Mouse (Mus musculus): ENCODE results near the gene Slc30a1. TPM values are rescaled to one million over a fixed set of nuclear protein-coding genes. Genes with fewer than 3 reads are reported as not detected.

The Slc30a1 gene
- polyA plus RNA-seq (2015; fragmentation: Nextera tagmentation; extraction: Ambion mirVana) = 4.5 and 5.5 TPM in 2 replicates

- H3K9me3 ChIP-seq = no peaks in the 10 kb centered on the region
- under 1% methylated on average over 103 of the region's 104 CpGs for WGBS
- H3K4me1 ChIP-seq (replicated peaks) = peaks cover 30% of the 10 kb centered on the region
- peak within 1 kb of the TSS; percentile 69 for H3K4me3 ChIP-seq (replicated peaks)
- peak within 1 kb of the TSS; percentile 95 for H3K4me2 ChIP-seq (replicated peaks)
- no peaks in the 10 kb centered on the region for H3K27me3 ChIP-seq (replicated peaks)
- peak within 1 kb of the TSS; percentile 74 for H3K9ac ChIP-seq
- ATAC-seq = peak; percentile 97
- peaks cover 7% of the 10 kb centered on the region; the same call in 1 of the 2 replicates for H3K36me3 ChIP-seq
- H3K27ac ChIP-seq = peak within 1 kb of the TSS; percentile 89
Observed at GRCm38 (mm10) chr1:191906571-191907430, at the start of gene Slc30a1. TSS of gene Slc30a1 (plus strand) at chr1:191906767.

GRCm38 (mm10) chr1:191856886-191857651 lies 49.5 kb upstream of the Slc30a1 start:
- Histone ChIP-seq H3K4me1 (replicated peaks) (0 out of 2 replicates have a peak, but pooled peaks cover 6% of the 10 kb centered on the region), H3K27me3 (replicated peaks) (no peaks in the 10 kb centered on the region), H3K36me3 (no peaks in the 10 kb centered on the region), H3K9ac (no peak overlapping the region), H3K4me2 (replicated peaks) (no peak overlapping the region), H3K4me3 (replicated peaks) (no peak overlapping the region), H3K9me3 (no peaks in the 10 kb centered on the region), H3K27ac (no peak overlapping the region)
- no peak for ATAC-seq
- WGBS = 83% methylated on average over 5 of the region's 5 CpGs

GRCm38 (mm10) chr1:191858136-191858535 lies 48.4 kb upstream of the Slc30a1 start:
- ATAC-seq = no peak
- Histone ChIP-seq H3K4me1 (replicated peaks) (0 out of 2 replicates have a peak, but pooled peaks cover 6% of the 10 kb centered on the region), H3K9ac (no peak overlapping the region), H3K36me3 (no peaks in the 10 kb centered on the region), H3K27ac (no peak overlapping the region), H3K4me3 (replicated peaks) (no peak overlapping the region), H3K9me3 (no peaks in the 10 kb centered on the region), H3K4me2 (replicated peaks) (no peak overlapping the region), H3K27me3 (replicated peaks) (no peaks in the 10 kb centered on the region)

- H3K9me3 ChIP-seq = no peaks in the 10 kb centered on the region
- H3K27ac ChIP-seq = no peak overlapping the region
- H3K4me2 ChIP-seq (replicated peaks) = no peak overlapping the region
- no peaks in the 10 kb centered on the region for H3K36me3 ChIP-seq
- no peak overlapping the region for H3K9ac ChIP-seq
- H3K27me3 ChIP-seq (replicated peaks) = no peaks in the 10 kb centered on the region
- 0 out of 2 replicates have a peak, but pooled peaks cover 6% of the 10 kb centered on the region for H3K4me1 ChIP-seq (replicated peaks)
- no peak for ATAC-seq
- H3K4me3 ChIP-seq (replicated peaks) = no peak overlapping the region
- WGBS = 75% methylated on average over 3 of the region's 3 CpGs
Observed at GRCm38 (mm10) chr1:191859847-191860246, 46.7 kb upstream of the Slc30a1 start.

- no peak overlapping the region for H3K27ac ChIP-seq
- no peaks in the 10 kb centered on the region for H3K9me3 ChIP-seq
- no peak overlapping the region for H3K4me2 ChIP-seq (replicated peaks)
- H3K4me3 ChIP-seq (replicated peaks) = no peak overlapping the region
- no peaks in the 10 kb centered on the region for H3K27me3 ChIP-seq (replicated peaks)
- no peak for ATAC-seq
- 75% methylated on average over 5 of the region's 5 CpGs for WGBS
- no peak overlapping the region for H3K9ac ChIP-seq
- H3K36me3 ChIP-seq = no peaks in the 10 kb centered on the region
- no peaks in the 10 kb centered on the region for H3K4me1 ChIP-seq (replicated peaks)
Observed at GRCm38 (mm10) chr1:191861247-191861646, 45.3 kb upstream of the Slc30a1 start.

GRCm38 (mm10) chr1:191863833-191864550 lies 42.6 kb upstream of the Slc30a1 start:
- Histone ChIP-seq H3K4me2 (replicated peaks) (no peak overlapping the region), H3K9ac (no peak overlapping the region), H3K27ac (no peak overlapping the region), H3K4me3 (replicated peaks) (no peak overlapping the region), H3K36me3 (no peaks in the 10 kb centered on the region), H3K27me3 (replicated peaks) (no peaks in the 10 kb centered on the region), H3K4me1 (replicated peaks) (no peaks in the 10 kb centered on the region), H3K9me3 (no peaks in the 10 kb centered on the region)
- 69% methylated on average over 4 of the region's 4 CpGs for WGBS
- ATAC-seq = no peak

- Histone ChIP-seq H3K27me3 (replicated peaks) (no peaks in the 10 kb centered on the region), H3K4me3 (replicated peaks) (no peak overlapping the region), H3K36me3 (no peaks in the 10 kb centered on the region), H3K4me1 (replicated peaks) (no peaks in the 10 kb centered on the region), H3K27ac (no peak overlapping the region), H3K9me3 (no peaks in the 10 kb centered on the region), H3K9ac (no peak overlapping the region), H3K4me2 (replicated peaks) (no peak overlapping the region)
- WGBS = 79% methylated on average over 8 of the region's 8 CpGs
- 0 out of 2 replicates have a peak, but pooled peaks have one; percentile 58 for ATAC-seq
Observed at GRCm38 (mm10) chr1:191864551-191865027, 42.0 kb upstream of the Slc30a1 start.

GRCm38 (mm10) chr1:191872076-191872710 lies 34.4 kb upstream of the Slc30a1 start:
- Histone ChIP-seq H3K9me3 (no peaks in the 10 kb centered on the region), H3K4me2 (replicated peaks) (no peak overlapping the region), H3K4me3 (replicated peaks) (no peak overlapping the region), H3K9ac (no peak overlapping the region), H3K36me3 (no peaks in the 10 kb centered on the region), H3K4me1 (replicated peaks) (no peaks in the 10 kb centered on the region), H3K27me3 (replicated peaks) (no peaks in the 10 kb centered on the region), H3K27ac (no peak overlapping the region)
- WGBS = 70% methylated on average over 6 of the region's 6 CpGs
- ATAC-seq = no peak

GRCm38 (mm10) chr1:191875006-191875405 lies 31.6 kb upstream of the Slc30a1 start:
- no peak overlapping the region for H3K4me3 ChIP-seq (replicated peaks)
- H3K4me2 ChIP-seq (replicated peaks) = no peak overlapping the region
- WGBS = 83% methylated on average over 7 of the region's 7 CpGs
- no peak overlapping the region for H3K9ac ChIP-seq
- H3K27ac ChIP-seq = no peak overlapping the region
- no peaks in the 10 kb centered on the region for H3K36me3 ChIP-seq
- ATAC-seq = no peak
- no peaks in the 10 kb centered on the region for H3K27me3 ChIP-seq (replicated peaks)
- no peaks in the 10 kb centered on the region for H3K9me3 ChIP-seq
- 0 out of 2 replicates have a peak, but pooled peaks cover 7% of the 10 kb centered on the region for H3K4me1 ChIP-seq (replicated peaks)

- H3K9ac ChIP-seq = no peak overlapping the region
- no peak overlapping the region for H3K27ac ChIP-seq
- ATAC-seq = no peak
- no peaks in the 10 kb centered on the region for H3K9me3 ChIP-seq
- H3K4me2 ChIP-seq (replicated peaks) = no peak overlapping the region
- H3K36me3 ChIP-seq = no peaks in the 10 kb centered on the region
- H3K4me1 ChIP-seq (replicated peaks) = 0 out of 2 replicates have a peak, but pooled peaks cover 8% of the 10 kb centered on the region
- no peak overlapping the region for H3K4me3 ChIP-seq (replicated peaks)
- WGBS = 50% methylated on average over 9 of the region's 9 CpGs
- no peaks in the 10 kb centered on the region for H3K27me3 ChIP-seq (replicated peaks)
Observed at GRCm38 (mm10) chr1:191875683-191876305, 30.8 kb upstream of the Slc30a1 start.

- no peak overlapping the region for H3K4me2 ChIP-seq (replicated peaks)
- H3K27me3 ChIP-seq (replicated peaks) = no peaks in the 10 kb centered on the region
- H3K4me1 ChIP-seq (replicated peaks) = peaks cover 8% of the 10 kb centered on the region; the same call in 1 of the 2 replicates
- no peaks in the 10 kb centered on the region for H3K36me3 ChIP-seq
- no peak overlapping the region for H3K4me3 ChIP-seq (replicated peaks)
- H3K9me3 ChIP-seq = no peaks in the 10 kb centered on the region
- H3K9ac ChIP-seq = no peak overlapping the region
- no peak for ATAC-seq
- 51% methylated on average over 10 of the region's 10 CpGs for WGBS
- H3K27ac ChIP-seq = no peak overlapping the region
Observed at GRCm38 (mm10) chr1:191877681-191878080, 28.9 kb upstream of the Slc30a1 start.
